Mouse (Mus musculus) kidney, postnatal 0 days (tissue): Measurements from ENCODE around the gene Atad2b. TPM values are rescaled to one million over a fixed set of nuclear protein-coding genes. Genes with fewer than 3 reads are reported as not detected.
A peak's percentile ranks its signal among the peaks of the same experiment; 100 is the strongest.
"Not testable (repeated sequence)": the region's sequence is repeated elsewhere in the genome, so short reads cannot be mapped to it uniquely, and the experiment has no call there.

Experiments used
- ATAC-seq: fragments of 200-750 bp; cut with Nextera tagmentation; replicated peaks from 2 replicates; pipeline ENCODE4 v1.8.0; 2017; ENCODE audit warnings: low read depth, moderate number of reproducible peaks, moderate TSS enrichment, moderate library complexity; ENCODE audit not compliant: low FRiP score
- DNase-seq: peaks from one replicate; pipeline ENCODE4 v3.0.0-alpha.2; 2016; ENCODE audit warnings: low spot score
- H3K27ac ChIP-seq: fragments of 300-500 bp; sonication (generic); 2 replicates; pipeline ENCODE4 v1.5.1; 2014; ENCODE audit warnings: mild to moderate bottlenecking
- H3K27me3 ChIP-seq: fragments of 300-500 bp; sonication (generic); 2 replicates; pipeline ENCODE4 v1.6.1; 2014; ENCODE audit warnings: low read length, mixed read lengths; ENCODE audit not compliant: insufficient read depth
- H3K36me3 ChIP-seq: fragments of 300-500 bp; sonication (generic); 2 replicates; pipeline ENCODE4 v1.6.1; 2014; ENCODE audit warnings: low read length, mixed read lengths; ENCODE audit not compliant: insufficient read depth
- H3K4me1 ChIP-seq: fragments of 300-500 bp; sonication (generic); replicated peaks from 2 replicates; pipeline ENCODE4 v1.6.1; 2014; ENCODE audit warnings: antibody characterized with exemption, low read length, mixed read lengths; ENCODE audit not compliant: insufficient read depth
- H3K4me2 ChIP-seq: fragments of 300-500 bp; sonication (generic); 2 replicates; pipeline ENCODE4 v1.6.1; 2014; ENCODE audit warnings: mild to moderate bottlenecking, low read length, moderate library complexity, mixed read lengths
- H3K4me3 ChIP-seq: fragments of 300-500 bp; sonication (generic); replicated peaks from 2 replicates; pipeline ENCODE4 v1.5.1; 2014; ENCODE audit warnings: low read depth, low read length
- H3K9ac ChIP-seq: fragments of 300-500 bp; sonication (generic); 2 replicates; pipeline ENCODE4 v1.6.1; 2014; ENCODE audit warnings: low read depth, low read length
- H3K9me3 ChIP-seq: fragments of 300-500 bp; sonication (generic); replicated peaks from 2 replicates; pipeline ENCODE4 v1.6.1; 2016; ENCODE audit warnings: low read length, inconsistent platforms, mixed read lengths
- CTCF ChIP-seq: IDR thresholded peaks from 2 replicates; pipeline ENCODE4 v1.5.1; 2016; ENCODE audit warnings: antibody characterized with exemption, low read depth, mild to moderate bottlenecking, moderate library complexity
- WGBS: fragments of 180-500 bp; shearing (Covaris S2); extraction: QIAGEN DNeasy Blood & Tissue Kit; methylation state at CpG from one replicate; pipeline ENCODE4 v1.1.7; 2014; 5-methylcytosine and 5-hydroxymethylcytosine counted together
- polyA plus RNA-seq: library from polyadenylated mRNA; unstranded; fragments of >200 nt; fragmentation: Nextera tagmentation; extraction: Ambion mirVana; gene quantifications from 2 replicates; pipeline ENCODE4 v1.2.1, GENCODE M21; 2015

Atad2b gene
- polyA plus RNA-seq, 1 experiment from 2014 or later = 8.6 TPM

- no peaks in the 10 kb centered on the region for H3K9me3 ChIP-seq
- H3K27me3 ChIP-seq = no peaks in the 10 kb centered on the region
- TF ChIP-seq CTCF = no peak
- H3K4me3 ChIP-seq = peak within 1 kb of the TSS; percentile 30
- 2% methylated on average over 24 of the region's 24 CpGs for WGBS
- no peak within 1 kb of the TSS for H3K27ac ChIP-seq
- ATAC-seq (peak; percentile 86), DNase-seq (peak; percentile 77)
- H3K4me1 ChIP-seq = 0 out of 2 replicates have a peak, but pooled peaks cover 5% of the 10 kb centered on the region
- H3K36me3 ChIP-seq = no peaks in the 10 kb centered on the region
- peak within 1 kb of the TSS; percentile 65 for H3K4me2 ChIP-seq
- H3K9ac ChIP-seq = 0 out of 2 replicates have a peak within 1 kb of the TSS, but pooled peaks have one; percentile 20
Measured at GRCm38 (mm10) chr12:4874161-4874927, 42.8 kb upstream of the Atad2b start, which contains the start of gene Mfsd2b. TSS of gene Mfsd2b (minus strand) at chr12:4874359.

GRCm38 (mm10) chr12:4875623-4876022 lies 41.5 kb upstream of the Atad2b start:
- no peak for ATAC-seq
- TF ChIP-seq CTCF = no peak
- 85% methylated on average over 8 of the region's 8 CpGs for WGBS

DNA sequence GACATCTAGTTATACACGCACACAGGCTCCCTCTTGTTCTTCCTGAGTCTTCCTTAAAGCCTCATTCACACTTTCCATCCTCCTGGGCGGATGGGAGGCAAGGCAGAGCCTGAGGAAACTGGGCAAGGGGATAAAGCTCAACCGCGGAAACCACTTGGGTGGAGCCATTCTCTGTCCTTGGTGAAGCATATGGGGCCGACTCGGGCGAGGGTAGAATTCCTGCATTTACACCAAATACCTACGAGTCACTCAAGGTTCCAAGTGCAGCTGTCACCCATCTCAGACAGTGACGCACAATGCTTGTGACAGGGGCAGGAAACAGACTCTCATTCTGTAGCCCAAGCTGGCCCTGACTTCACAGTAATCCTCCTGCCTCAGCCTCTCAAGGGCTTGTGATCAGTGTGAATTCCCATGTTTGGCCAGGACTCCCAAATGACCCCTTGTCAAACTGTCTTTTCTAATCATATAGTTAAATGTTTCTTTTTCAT lies 38.8 kb upstream of the Atad2b start:
- DNase-seq = no peak
- H3K4me1 ChIP-seq = 0 out of 2 replicates have a peak, but pooled peaks cover 5% of the 10 kb centered on the region
- 0 out of 2 replicates have a peak, but pooled peaks cover 6% of the 10 kb centered on the region for H3K36me3 ChIP-seq
- H3K27me3 ChIP-seq = no peaks in the 10 kb centered on the region
- no peak overlapping the region for H3K27ac ChIP-seq
- H3K9me3 ChIP-seq = no peaks in the 10 kb centered on the region
- no peak overlapping the region for H3K4me3 ChIP-seq
- H3K9ac ChIP-seq = no peak overlapping the region
- ATAC-seq = no peak
- WGBS = 82% methylated on average over 9 of the region's 9 CpGs
- no peak for TF ChIP-seq CTCF
- H3K4me2 ChIP-seq = no peak overlapping the region

More at GRCm38 (mm10) chr12:4875623-4876022, 41.5 kb upstream of the Atad2b start:
- H3K27ac ChIP-seq = no peak overlapping the region
- H3K4me3 ChIP-seq = no peak overlapping the region
- 0 out of 2 replicates have a peak, but pooled peaks cover 6% of the 10 kb centered on the region for H3K36me3 ChIP-seq
- DNase-seq = no peak
- no peak overlapping the region for H3K9ac ChIP-seq
- H3K9me3 ChIP-seq = no peaks in the 10 kb centered on the region
- no peak overlapping the region for H3K4me2 ChIP-seq
- H3K4me1 ChIP-seq = 0 out of 2 replicates have a peak, but pooled peaks cover 5% of the 10 kb centered on the region
- no peaks in the 10 kb centered on the region for H3K27me3 ChIP-seq

GRCm38 (mm10) chr12:4879048-4879447 lies 38.1 kb upstream of the Atad2b start:
- ATAC-seq = no peak
- H3K4me1 ChIP-seq = 0 out of 2 replicates have a peak, but pooled peaks cover 5% of the 10 kb centered on the region
- H3K9me3 ChIP-seq = no peaks in the 10 kb centered on the region
- TF ChIP-seq CTCF = no peak; the same call in 1 of the 2 replicates
- no peak overlapping the region for H3K9ac ChIP-seq
- no peak overlapping the region for H3K4me3 ChIP-seq
- 95% methylated on average over 5 of the region's 5 CpGs for WGBS
- H3K27ac ChIP-seq = no peak overlapping the region
- H3K27me3 ChIP-seq = no peaks in the 10 kb centered on the region
- H3K36me3 ChIP-seq = 0 out of 2 replicates have a peak, but pooled peaks cover 6% of the 10 kb centered on the region
- H3K4me2 ChIP-seq = no peak overlapping the region
- no peak for DNase-seq

- Histone ChIP-seq H3K9me3 (no peaks in the 10 kb centered on the region), H3K9ac (no peak overlapping the region)
- WGBS = 86% methylated on average over 2 of the region's 2 CpGs
Measured at GRCm38 (mm10) chr12:4882086-4882485, 35.1 kb upstream of the Atad2b start.

DNA sequence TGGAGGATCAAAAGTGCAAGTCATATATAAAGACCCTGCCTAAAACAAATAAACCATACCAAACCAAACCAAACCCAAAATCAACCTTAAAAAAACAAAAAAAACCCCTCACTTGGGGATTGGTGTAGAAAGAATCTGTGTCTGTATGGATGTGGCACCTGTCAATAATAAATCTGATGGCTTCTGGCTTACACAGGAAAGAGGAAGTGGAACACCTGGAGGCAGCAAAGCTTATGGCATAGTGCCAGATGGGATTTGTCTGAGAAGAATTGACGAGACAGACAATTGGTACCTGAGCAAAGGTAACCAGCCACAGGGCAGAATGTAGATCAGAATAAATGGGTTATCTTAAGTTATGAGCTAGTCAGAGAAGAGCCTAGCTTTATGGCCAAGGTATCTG lies 32.1 kb upstream of the Atad2b start:
- no peak overlapping the region for H3K27ac ChIP-seq
- TF ChIP-seq CTCF = no peak
- no peak for ATAC-seq

More at GRCm38 (mm10) chr12:4882086-4882485, 35.1 kb upstream of the Atad2b start:
- ATAC-seq = no peak
- no peaks in the 10 kb centered on the region for H3K4me1 ChIP-seq
- no peak overlapping the region for H3K4me2 ChIP-seq
- no peak for TF ChIP-seq CTCF
- H3K4me3 ChIP-seq = no peak overlapping the region
- H3K27me3 ChIP-seq = no peaks in the 10 kb centered on the region
- H3K27ac ChIP-seq = no peak overlapping the region
- 0 out of 2 replicates have a peak, but pooled peaks cover 6% of the 10 kb centered on the region for H3K36me3 ChIP-seq
- DNase-seq = no peak

DNA sequence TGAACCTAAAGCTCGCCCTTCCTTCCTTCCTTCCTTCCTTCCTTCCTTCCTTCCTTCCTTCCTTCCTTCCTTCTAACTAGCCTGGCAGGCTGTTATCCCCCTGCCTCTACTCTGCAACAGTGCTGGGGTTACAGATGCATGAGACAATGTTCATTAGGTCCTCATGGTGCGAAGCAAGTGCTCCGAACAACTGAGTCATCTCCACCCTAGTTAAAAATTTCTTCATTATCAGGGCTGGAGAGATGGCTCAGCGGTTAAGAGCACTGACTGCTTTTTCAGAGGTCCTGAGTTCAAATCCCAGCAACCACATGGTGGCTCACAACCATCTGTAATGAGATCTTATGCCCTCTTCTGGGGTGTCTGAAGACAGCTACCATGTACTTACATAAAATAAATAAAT lies 30.6 kb upstream of the Atad2b start:
- H3K4me3 ChIP-seq, H3K4me2 ChIP-seq, H3K4me1 ChIP-seq, H3K9ac ChIP-seq, ATAC-seq, H3K36me3 ChIP-seq, H3K27me3 ChIP-seq, H3K27ac ChIP-seq, DNase-seq, H3K9me3 ChIP-seq: not testable (repeated sequence)
- WGBS = 99% methylated on average over 4 of the region's 4 CpGs

More for the DNA sequence above, 32.1 kb upstream of the Atad2b start:
- H3K4me2 ChIP-seq = no peak overlapping the region
- 68% methylated on average over 1 of the region's 1 CpGs for WGBS
- no peaks in the 10 kb centered on the region for H3K9me3 ChIP-seq
- DNase-seq = no peak
- no peaks in the 10 kb centered on the region for H3K4me1 ChIP-seq
- H3K9ac ChIP-seq = no peak overlapping the region
- no peaks in the 10 kb centered on the region for H3K27me3 ChIP-seq
- no peak overlapping the region for H3K4me3 ChIP-seq
- no peaks in the 10 kb centered on the region for H3K36me3 ChIP-seq
